Mouse (Mus musculus): ENCODE results near the gene AC141477.1.
A peak's percentile ranks its signal among the peaks of the same experiment; 100 is the strongest.

The AC141477.1 gene

DNA sequence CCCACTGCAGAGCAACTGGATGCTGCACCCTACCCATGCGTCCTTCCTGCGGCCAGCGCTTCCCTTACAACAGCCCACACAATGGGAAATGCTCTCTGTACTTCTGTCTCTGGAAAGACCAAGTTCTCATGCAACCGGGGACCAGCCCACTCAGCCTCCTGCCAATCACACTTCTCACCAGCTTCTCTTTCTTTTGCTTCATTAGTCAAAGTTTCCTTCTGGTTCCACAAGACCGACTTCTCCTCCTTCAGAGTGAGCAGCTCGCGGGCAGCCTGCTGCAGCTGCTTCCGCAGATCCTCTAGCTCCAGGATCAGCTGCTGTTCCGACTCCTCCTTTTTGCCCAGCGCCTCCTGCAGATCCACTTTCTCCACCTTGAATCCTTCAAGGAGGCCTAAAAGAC lies 31.7 kb downstream of the AC141477.1 start:
- no peak for DNase-seq (ENCODE audit: low read depth)

DNA sequence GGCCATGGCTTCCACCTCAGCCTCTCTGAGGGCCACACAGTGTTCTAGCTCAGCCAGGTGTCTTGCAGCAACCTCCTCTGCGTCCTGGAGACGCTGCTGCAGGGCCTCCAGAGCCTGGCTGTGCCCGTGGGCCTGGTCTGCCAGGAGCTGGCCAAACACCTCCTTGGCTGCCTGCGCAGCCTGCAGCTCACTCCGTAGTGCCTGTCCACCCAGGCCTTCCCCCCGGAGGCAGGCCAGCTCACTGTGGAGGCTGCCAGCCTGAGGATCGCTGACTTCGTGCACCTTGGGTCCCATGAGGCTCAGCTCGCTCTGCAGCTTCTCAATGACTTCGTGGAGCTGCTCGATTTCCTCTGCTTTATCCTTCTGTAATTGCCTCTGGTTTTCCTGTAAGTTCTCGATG lies 47.6 kb downstream of the AC141477.1 start:
- no peak for DNase-seq (ENCODE audit: low read depth)

DNA sequence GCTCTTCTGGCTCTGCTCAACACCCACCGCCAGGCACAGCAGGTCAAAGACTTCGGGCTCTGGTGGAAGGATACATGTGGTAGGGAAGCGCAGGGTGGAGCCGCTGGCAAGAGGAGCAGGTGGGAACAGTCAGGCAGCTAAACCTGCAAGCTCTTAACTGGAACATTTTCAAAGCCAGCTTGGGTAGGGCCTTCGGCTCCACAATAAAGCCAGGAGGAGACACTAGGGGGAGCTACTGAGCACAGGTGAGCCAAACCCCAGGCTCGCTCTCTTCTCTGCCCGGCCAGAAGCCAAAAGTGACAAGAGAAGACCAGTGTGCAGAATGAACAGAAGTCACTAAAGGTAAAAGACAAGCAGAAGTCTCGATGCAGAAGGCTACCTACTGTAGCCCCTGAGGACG lies 48.5 kb downstream of the AC141477.1 start:
- DNase-seq (ENCODE audit: low read depth) = peak; percentile 60

DNA sequence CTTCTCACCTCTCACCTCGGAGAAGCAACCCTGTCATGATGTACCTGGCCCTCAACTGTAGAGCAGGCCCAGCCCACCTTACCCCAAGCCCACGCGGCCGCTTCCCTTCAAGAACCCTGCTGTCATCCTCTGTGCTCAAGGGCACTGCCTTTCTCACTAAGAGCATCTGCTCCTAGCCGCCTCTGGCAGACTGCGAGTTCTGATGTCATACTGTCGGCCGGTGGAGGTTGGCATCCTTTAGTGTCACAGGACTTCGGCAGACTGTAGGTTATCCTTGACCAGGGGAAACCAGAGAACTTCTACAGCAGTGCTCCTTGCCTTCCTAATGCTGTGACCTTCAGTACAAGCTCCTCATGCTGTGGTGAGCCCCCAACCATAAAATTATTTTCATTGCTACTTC lies 49.1 kb downstream of the AC141477.1 start:
- no peak for DNase-seq (ENCODE audit: low read depth)
